Mouse (Mus musculus): ENCODE measurements around the gene Gm13271. TPM values are rescaled to one million over a fixed set of nuclear protein-coding genes. Genes with fewer than 3 reads are reported as not detected.
"Not testable (repeated sequence)": the region's sequence is repeated elsewhere in the genome, so short reads cannot be mapped to it uniquely, and the experiment has no call there.

The Gm13271 gene
- polyA plus RNA-seq, 1 experiment, result 0.35 TPM

GRCm38 (mm10) chr4:88760431-88760830 lies 5.8 kb downstream of the Gm13271 start:
- not testable (repeated sequence) for DNase-seq (ENCODE audit: low read depth)

GRCm38 (mm10) chr4:88761776-88762175 lies 7.1 kb downstream of the Gm13271 start:
- DNase-seq (ENCODE audit: low read depth), result not testable (repeated sequence)

GRCm38 (mm10) chr4:88762341-88762740 lies 7.7 kb downstream of the Gm13271 start:
- DNase-seq (ENCODE audit: low read depth), result not testable (repeated sequence)

GRCm38 (mm10) chr4:88763384-88764018 lies 8.8 kb downstream of the Gm13271 start:
- DNase-seq (ENCODE audit: low read depth), result not testable (repeated sequence)

GRCm38 (mm10) chr4:88773534-88773933 lies 18.9 kb downstream of the Gm13271 start, which contains the start of gene Gm13290:
Gene Gm13290 (plus strand): TSS chr4:88773834.
- not testable (repeated sequence) for DNase-seq (ENCODE audit: low read depth)

- not testable (repeated sequence) for DNase-seq (ENCODE audit: low read depth)
These were observed 22.0 kb downstream of the Gm13271 start, which contains the start of gene Gm13289 for GRCm38 (mm10) chr4:88776622-88777021. Gene Gm13289 (plus strand): TSS chr4:88776922.

GRCm38 (mm10) chr4:88779550-88779949 lies 24.9 kb downstream of the Gm13271 start, which contains the start of gene Gm13272:
Gene Gm13272 (plus strand): TSS chr4:88779850.
- DNase-seq (ENCODE audit: low read depth), result not testable (repeated sequence)

- DNase-seq (ENCODE audit: low read depth), result not testable (repeated sequence)
These were observed 25.7 kb downstream of the Gm13271 start for GRCm38 (mm10) chr4:88780320-88780719.

- DNase-seq (ENCODE audit: low read depth), result not testable (repeated sequence)
These were observed 27.2 kb downstream of the Gm13271 start, which contains the start of gene Ifnz for GRCm38 (mm10) chr4:88781831-88782230. Gene Ifnz (plus strand): TSS chr4:88782131.

GRCm38 (mm10) chr4:88782335-88782734 lies 27.7 kb downstream of the Gm13271 start:
- not testable (repeated sequence) for DNase-seq (ENCODE audit: low read depth)

- not testable (repeated sequence) for DNase-seq (ENCODE audit: low read depth)
These were observed 30.7 kb downstream of the Gm13271 start, which contains the start of gene Gm13276 for GRCm38 (mm10) chr4:88785409-88785808. Gene Gm13276 (plus strand): TSS chr4:88785709.

GRCm38 (mm10) chr4:88788402-88788801 lies 33.7 kb downstream of the Gm13271 start, which contains the start of gene Gm13277:
Gene Gm13277 (plus strand): TSS chr4:88788632.
- not testable (repeated sequence) for DNase-seq (ENCODE audit: low read depth)

- DNase-seq (ENCODE audit: low read depth), result not testable (repeated sequence)
These were observed 36.6 kb downstream of the Gm13271 start, which contains the start of gene Gm13278 for GRCm38 (mm10) chr4:88791250-88791649. Gene Gm13278 (plus strand): TSS chr4:88791550.

GRCm38 (mm10) chr4:88793936-88794675 lies 39.4 kb downstream of the Gm13271 start, which contains the start of gene Gm13275:
Gene Gm13275 (plus strand): TSS chr4:88794487.
- DNase-seq (ENCODE audit: low read depth), result not testable (repeated sequence)

- DNase-seq (ENCODE audit: low read depth), result not testable (repeated sequence)
These were observed 42.4 kb downstream of the Gm13271 start, which contains the start of gene Gm13279 for GRCm38 (mm10) chr4:88797097-88797496. Gene Gm13279 (plus strand): TSS chr4:88797397.

GRCm38 (mm10) chr4:88799365-88799764 lies 44.7 kb downstream of the Gm13271 start, which contains the start of gene Gm13285:
Gene Gm13285 (plus strand): TSS chr4:88799665.
- not testable (repeated sequence) for DNase-seq (ENCODE audit: low read depth)

GRCm38 (mm10) chr4:88802954-88803353 lies 48.3 kb downstream of the Gm13271 start, which contains the start of gene Gm13287:
Gene Gm13287 (plus strand): TSS chr4:88803254.
- not testable (repeated sequence) for DNase-seq (ENCODE audit: low read depth)

Other genes starting within 250 kb of the Gm13271 start
- not detected in 2 replicates for gene Ifnb1, start 232.1 kb upstream of the Gm13271 start, polyA plus RNA-seq (2012; rRNA removed)
- gene Ifna15, start 196.6 kb upstream of the Gm13271 start, polyA plus RNA-seq (2012; rRNA removed), result not detected in 2 replicates
- not detected in 2 replicates for gene Ifna14, start 183.1 kb upstream of the Gm13271 start, polyA plus RNA-seq (2012; rRNA removed)
- gene Ifna9, start 162.5 kb upstream of the Gm13271 start, polyA plus RNA-seq (2012; rRNA removed), result not detected in 2 replicates
- gene Ifna12, start 151.5 kb upstream of the Gm13271 start, polyA plus RNA-seq (2012; rRNA removed), result not detected in 2 replicates
- not detected in 2 replicates for gene C87499, start 120.5 kb upstream of the Gm13271 start, polyA plus RNA-seq (2012; rRNA removed)
- not detected in 2 replicates for gene Ifna13, start 110.4 kb upstream of the Gm13271 start, polyA plus RNA-seq (2012; rRNA removed)
- gene Ifna16, start 77.9 kb upstream of the Gm13271 start, polyA plus RNA-seq (2012; rRNA removed), result not detected in 2 replicates
- not detected in 2 replicates for gene Ifna2, start 71.0 kb upstream of the Gm13271 start, polyA plus RNA-seq (2012; rRNA removed)
- not detected in 2 replicates for gene Ifnab, start 63.5 kb upstream of the Gm13271 start, polyA plus RNA-seq (2012; rRNA removed)
- gene Gm26566, start 33.1 kb upstream of the Gm13271 start, polyA plus RNA-seq (2012; rRNA removed), result 0.84 and 0.86 TPM in 2 replicates
- gene Klhl9, start 32.4 kb upstream of the Gm13271 start, polyA plus RNA-seq (2012; rRNA removed), result 14.9 and 20.2 TPM in 2 replicates
- not detected in 2 replicates for gene Gm13283, start 5.3 kb downstream of the Gm13271 start, polyA plus RNA-seq (2012; rRNA removed)
- not detected in 2 replicates for gene Gm13290, start 19.0 kb downstream of the Gm13271 start, polyA plus RNA-seq (2012; rRNA removed)
- gene Gm13289, start 22.1 kb downstream of the Gm13271 start, polyA plus RNA-seq (2012; rRNA removed), result not detected in 2 replicates
- not detected in 2 replicates for gene Gm13272, start 25.0 kb downstream of the Gm13271 start, polyA plus RNA-seq (2012; rRNA removed)
- gene Ifnz, start 27.3 kb downstream of the Gm13271 start, polyA plus RNA-seq (2012; rRNA removed), result 0.07 TPM in 1 of 2 replicates, not detected in the other
- not detected in 2 replicates for gene Gm13276, start 30.8 kb downstream of the Gm13271 start, polyA plus RNA-seq (2012; rRNA removed)
- not detected in 2 replicates for gene Gm13277, start 33.8 kb downstream of the Gm13271 start, polyA plus RNA-seq (2012; rRNA removed)
- gene Gm13278, start 36.7 kb downstream of the Gm13271 start, polyA plus RNA-seq (2012; rRNA removed), result not detected in 2 replicates
- not detected in 2 replicates for gene Gm13275, start 39.6 kb downstream of the Gm13271 start, polyA plus RNA-seq (2012; rRNA removed)
- gene Gm13279, start 42.5 kb downstream of the Gm13271 start, polyA plus RNA-seq (2012; rRNA removed), result not detected in 2 replicates
- not detected in 2 replicates for gene Gm13285, start 44.8 kb downstream of the Gm13271 start, polyA plus RNA-seq (2012; rRNA removed)
- not detected in 2 replicates for gene Gm13287, start 48.4 kb downstream of the Gm13271 start, polyA plus RNA-seq (2012; rRNA removed)
- not detected in 2 replicates for gene Gm13288, start 50.7 kb downstream of the Gm13271 start, polyA plus RNA-seq (2012; rRNA removed)
- gene Ifna7, start 61.4 kb downstream of the Gm13271 start, polyA plus RNA-seq (2012; rRNA removed), result not detected in 2 replicates
- not detected in 2 replicates for gene Ifna11, start 65.1 kb downstream of the Gm13271 start, polyA plus RNA-seq (2012; rRNA removed)
- gene Ifna6, start 72.5 kb downstream of the Gm13271 start, polyA plus RNA-seq (2012; rRNA removed), result not detected in 2 replicates
- gene Ifna5, start 80.7 kb downstream of the Gm13271 start, polyA plus RNA-seq (2012; rRNA removed), result not detected in 2 replicates
- gene Ifna4, start 87.0 kb downstream of the Gm13271 start, polyA plus RNA-seq (2012; rRNA removed), result not detected in 2 replicates
- not detected in 2 replicates for gene Ifna1, start 95.2 kb downstream of the Gm13271 start, polyA plus RNA-seq (2012; rRNA removed)
- gene Ifne, start 125.3 kb downstream of the Gm13271 start, polyA plus RNA-seq (2012; rRNA removed), result not detected in 2 replicates